Mouse (Mus musculus) CH12.LX (cell line): Measurements from ENCODE around the gene F2r.

Source experiments
- BHLHE40 ChIP-seq: IDR thresholded peaks from 2 replicates; pipeline ENCODE4 v1.6.1; 2011; ENCODE audit warnings: mild to moderate bottlenecking, low read depth, low read length, improper control_type of control experiment
- CTCF ChIP-seq, 2 experiments: IDR thresholded peaks in 1 of 2; conservative IDR thresholded peaks in 1 of 2; 2 replicates each; pipeline ENCODE4 v1.5.1; 2011 to 2012; ENCODE audit warnings: low read depth in 2 of 2, low read length in 2 of 2, improper control_type of control experiment in 1 of 2, inconsistent platforms in 1 of 2, mild to moderate bottlenecking in 1 of 2, moderate library complexity in 1 of 2
- EP300 ChIP-seq: IDR thresholded peaks from 2 replicates; pipeline ENCODE4 v1.6.1; 2011; ENCODE audit warnings: low read length, improper control_type of control experiment
- ETS1 ChIP-seq: conservative IDR thresholded peaks from 2 replicates; pipeline ENCODE4 v1.6.1; 2012; ENCODE audit warnings: low read depth, mild to moderate bottlenecking, inconsistent platforms, low read length, improper control_type of control experiment, moderate library complexity
- HCFC1 ChIP-seq: IDR thresholded peaks from 2 replicates; pipeline ENCODE4 v1.6.1; 2012; ENCODE audit warnings: low read depth, mild to moderate bottlenecking, inconsistent platforms, low read length, improper control_type of control experiment
- KAT2A ChIP-seq: IDR thresholded peaks from 2 replicates; pipeline ENCODE4 v1.6.1; 2012; ENCODE audit warnings: low read length, improper control_type of control experiment, inconsistent platforms; ENCODE audit not compliant: insufficient replicate concordance
- MAFK ChIP-seq: IDR thresholded peaks from 2 replicates; pipeline ENCODE4 v1.6.1; 2011; ENCODE audit warnings: low read length, improper control_type of control experiment; ENCODE audit not compliant: insufficient replicate concordance
- MYC ChIP-seq: IDR thresholded peaks from 2 replicates; pipeline ENCODE4 v1.6.1; 2011; ENCODE audit warnings: low read depth, mild to moderate bottlenecking, improper control_type of control experiment, low read length
- NELFE ChIP-seq: IDR thresholded peaks from 2 replicates; pipeline ENCODE4 v1.6.1; 2011; ENCODE audit warnings: low read depth, low read length, improper control_type of control experiment
- NRF1 ChIP-seq: IDR thresholded peaks from 2 replicates; pipeline ENCODE4 v1.6.1; 2014; ENCODE audit warnings: low read depth, mild to moderate bottlenecking, inconsistent platforms, low read length, improper control_type of control experiment, moderate library complexity
- PAX5 ChIP-seq: IDR thresholded peaks from 2 replicates; pipeline ENCODE4 v1.6.1; 2012; ENCODE audit warnings: low read length, inconsistent platforms, mixed read lengths
- RAD21 ChIP-seq: IDR thresholded peaks from 2 replicates; pipeline ENCODE4 v1.6.1; 2011; ENCODE audit warnings: low read depth, mild to moderate bottlenecking, low read length, improper control_type of control experiment, moderate library complexity
- TBP ChIP-seq: conservative IDR thresholded peaks from 2 replicates; pipeline ENCODE4 v1.6.1; 2011; ENCODE audit warnings: low read depth, low read length, improper control_type of control experiment
- ZMIZ1 ChIP-seq: IDR thresholded peaks from 2 replicates; pipeline ENCODE4 v1.6.1; 2012; ENCODE audit warnings: low read depth, mild to moderate bottlenecking, inconsistent platforms, low read length, improper control_type of control experiment

DNA sequence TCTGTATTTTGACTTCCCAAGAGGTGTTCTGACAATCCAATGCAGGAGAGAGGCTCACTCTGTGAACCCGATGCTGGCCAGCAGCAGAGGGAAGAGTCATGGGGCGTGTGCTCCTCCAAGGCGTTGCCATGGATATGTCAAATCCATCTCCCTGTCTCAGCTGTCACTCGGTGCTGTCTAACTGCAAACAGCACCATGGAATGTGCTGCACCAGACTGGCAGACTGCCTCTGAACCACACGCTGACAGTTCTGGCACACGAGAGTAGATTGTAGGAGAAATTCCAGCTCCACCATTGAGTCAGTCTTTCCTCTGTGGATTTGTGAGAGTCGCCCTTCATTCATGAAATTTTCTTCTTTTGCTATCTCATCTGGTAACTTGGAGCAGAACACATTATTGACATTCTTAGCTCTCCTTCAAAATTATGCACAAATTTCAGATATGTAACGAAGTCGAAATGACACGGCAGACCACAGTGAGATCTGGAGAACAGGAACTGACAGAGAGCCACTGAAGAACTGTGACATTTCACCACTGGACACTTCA is 55.1 kb downstream of the F2r start:
- no peak for TF ChIP-seq KAT2A
- TF ChIP-seq RAD21 = no peak
- TF ChIP-seq NRF1 = no peak
- TF ChIP-seq ZMIZ1 = no peak
- no peak for TF ChIP-seq TBP
- no peak for TF ChIP-seq CTCF (conservative IDR thresholded peaks at IDR 0.05 in 1 of 2, IDR thresholded peaks at IDR 0.05 in 1 of 2; ENCODE audit: low read depth in 2 of 2, low read length in 2 of 2)
- TF ChIP-seq BHLHE40 = no peak
- no peak for TF ChIP-seq ETS1
- no peak for TF ChIP-seq MAFK
- TF ChIP-seq NELFE = no peak
- no peak for TF ChIP-seq MYC
- TF ChIP-seq PAX5 = no peak
- TF ChIP-seq EP300 = no peak
- TF ChIP-seq HCFC1 = no peak
